Mouse (Mus musculus): ENCODE data around the gene Cyb5r4. TPM values are rescaled to one million over a fixed set of nuclear protein-coding genes. Genes with fewer than 3 reads are reported as not detected.

The Cyb5r4 gene
- polyA plus RNA-seq, 1 experiment, result 10.8 TPM

DNA sequence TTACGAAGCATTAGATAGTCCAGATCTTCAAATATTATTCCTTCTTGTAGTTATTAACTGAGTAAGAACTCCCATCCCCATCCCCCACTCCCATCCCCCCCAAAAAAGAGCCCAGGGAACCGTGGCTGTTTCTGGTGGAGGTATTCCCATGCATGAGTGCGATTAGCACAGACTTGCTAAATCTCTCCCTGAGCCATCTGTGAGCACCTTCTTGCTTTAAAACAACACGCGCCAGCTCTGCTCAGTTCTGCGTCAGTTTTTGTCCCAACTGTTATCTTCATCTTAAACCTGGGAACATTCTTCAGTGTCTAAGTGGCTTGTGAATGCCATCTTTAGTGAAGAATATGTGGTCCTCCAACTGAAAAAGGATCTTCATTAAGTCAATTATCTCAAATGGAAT lies 13.3 kb upstream of the Cyb5r4 start:
- TF ChIP-seq MAX (IDR thresholded peaks at IDR 0.05) (no peak), USF1 (IDR thresholded peaks at IDR 0.05; ENCODE audit: low read depth) (no peak), CTCF (IDR thresholded peaks at IDR 0.05; ENCODE audit: control insufficient read depth, insufficient read depth, insufficient read length) (no peak), FOSL1 (IDR thresholded peaks at IDR 0.05; ENCODE audit: insufficient read depth, low read length, poor library complexity, severe bottlenecking) (no peak), MYOD1 (IDR thresholded peaks at IDR 0.05; ENCODE audit: control insufficient read depth, insufficient read length, low read depth) (no peak), MYOG (IDR thresholded peaks at IDR 0.05; ENCODE audit: control insufficient read depth, extremely low read depth, insufficient read length) (no peak), CEBPB (IDR thresholded peaks at IDR 0.05; ENCODE audit: low read depth) (no peak)
- Histone ChIP-seq H3K79me2 (ENCODE audit: control insufficient read depth, insufficient read depth) (no peaks in the 10 kb centered on the region), H3K27me3 (ENCODE audit: control insufficient read depth, insufficient read depth, insufficient read length) (no peaks in the 10 kb centered on the region)

DNA sequence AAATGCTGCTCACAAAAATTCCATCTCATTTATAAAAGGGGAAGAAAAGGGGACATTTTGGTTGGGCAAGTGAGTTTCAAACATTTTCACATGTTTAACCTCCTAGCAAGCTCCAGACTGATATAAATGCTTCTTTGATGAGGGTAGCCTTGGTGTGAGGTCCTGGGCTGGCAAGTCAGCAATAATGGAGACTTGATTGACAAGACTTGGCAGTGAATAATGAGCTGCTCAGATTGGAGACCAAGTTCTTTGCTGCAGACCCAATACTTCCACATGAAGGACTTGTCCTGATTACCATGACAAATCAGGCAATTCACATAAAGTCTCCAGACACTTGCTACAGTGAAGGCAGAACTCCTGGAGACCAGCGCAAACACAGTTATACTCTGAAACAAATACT lies 12.9 kb upstream of the Cyb5r4 start:
- H3K79me3 ChIP-seq (ENCODE audit: low read depth), result no peaks in the 10 kb centered on the region
- no peak overlapping the region for H3ac ChIP-seq (ENCODE audit: control insufficient read depth, insufficient read length, low read depth)
- no peak overlapping the region for H3K4me3 ChIP-seq (ENCODE audit: insufficient read depth, poor library complexity, severe bottlenecking)
- no peaks in the 10 kb centered on the region for H3K27me3 ChIP-seq (ENCODE audit: control insufficient read depth, insufficient read depth, insufficient read length)
- H3K79me2 ChIP-seq (ENCODE audit: control insufficient read depth, insufficient read depth), result no peaks in the 10 kb centered on the region
- no peak for TF ChIP-seq MYOD1 (IDR thresholded peaks at IDR 0.05; ENCODE audit: control insufficient read depth, insufficient read length, low read depth)
- TF ChIP-seq MYOG (IDR thresholded peaks at IDR 0.05; ENCODE audit: control insufficient read depth, extremely low read depth, insufficient read length), result no peak
- no peak for TF ChIP-seq MAX (IDR thresholded peaks at IDR 0.05)
- no peak for TF ChIP-seq USF1 (IDR thresholded peaks at IDR 0.05; ENCODE audit: low read depth)
- TF ChIP-seq FOSL1 (IDR thresholded peaks at IDR 0.05; ENCODE audit: insufficient read depth, low read length, poor library complexity, severe bottlenecking), result no peak
- TF ChIP-seq CTCF (IDR thresholded peaks at IDR 0.05; ENCODE audit: control insufficient read depth, insufficient read depth, insufficient read length), result no peak
- no peak for TF ChIP-seq CEBPB (IDR thresholded peaks at IDR 0.05; ENCODE audit: low read depth)
- H3K36me3 ChIP-seq (ENCODE audit: control insufficient read depth, insufficient read depth), result no peaks in the 10 kb centered on the region

More for the DNA sequence above, 13.3 kb upstream of the Cyb5r4 start:
- Histone ChIP-seq H3ac (ENCODE audit: control insufficient read depth, insufficient read length, low read depth) (no peak overlapping the region), H3K4me3 (ENCODE audit: insufficient read depth, poor library complexity, severe bottlenecking) (no peak overlapping the region), H3K79me3 (ENCODE audit: low read depth) (no peaks in the 10 kb centered on the region), H3K36me3 (ENCODE audit: control insufficient read depth, insufficient read depth) (no peaks in the 10 kb centered on the region)

DNA sequence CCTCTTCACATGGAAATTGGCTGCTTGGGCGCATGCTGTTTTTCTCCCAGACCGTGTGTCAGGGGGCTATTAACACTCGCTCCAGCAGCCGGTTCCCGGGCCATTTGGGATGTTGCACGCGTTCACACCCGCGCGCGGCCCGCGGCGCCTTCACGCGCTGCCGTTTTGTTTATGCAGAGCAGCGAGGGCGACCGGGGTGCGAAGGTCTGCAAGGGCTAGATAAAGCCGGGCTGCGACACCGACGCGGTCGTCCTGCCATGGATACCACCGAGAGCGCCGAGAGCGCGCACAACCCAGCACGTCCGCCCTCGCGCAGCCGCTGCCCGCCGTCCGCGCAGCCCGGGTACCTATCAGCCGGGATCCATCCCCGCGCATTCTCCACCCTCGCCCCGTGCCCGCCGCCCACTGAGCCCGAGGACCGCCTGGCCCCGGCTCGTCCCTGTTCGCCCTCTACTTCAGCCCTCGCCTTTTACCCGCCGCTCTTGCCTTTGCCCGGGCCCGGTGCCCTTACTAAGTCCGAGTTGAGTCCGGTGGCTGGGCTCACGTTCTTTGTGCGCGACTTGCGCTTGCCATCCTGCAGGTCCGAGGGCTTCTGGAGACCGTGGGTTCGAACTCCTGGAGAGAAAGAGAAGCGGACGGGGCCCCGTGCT lies 6.4 kb upstream of the Cyb5r4 start, which contains the start of gene Ripply2:
Gene Ripply2, plus strand, starts transcription at position 250 of the 650 bp plus-strand sequence.
- Histone ChIP-seq H3K4me3 (ENCODE audit: insufficient read depth, poor library complexity, severe bottlenecking) (no peak within 1 kb of the TSS), H3K79me3 (ENCODE audit: low read depth) (no peaks in the 10 kb centered on the region), H3K79me2 (ENCODE audit: control insufficient read depth, insufficient read depth) (no peaks in the 10 kb centered on the region), H3K36me3 (ENCODE audit: control insufficient read depth, insufficient read depth) (no peaks in the 10 kb centered on the region), H3K27me3 (ENCODE audit: control insufficient read depth, insufficient read depth, insufficient read length) (peaks cover 14% of the 10 kb centered on the region), H3ac (ENCODE audit: control insufficient read depth, insufficient read length, low read depth) (no peak within 1 kb of the TSS)
- TF ChIP-seq MYOG (IDR thresholded peaks at IDR 0.05; ENCODE audit: control insufficient read depth, extremely low read depth, insufficient read length), result no peak
- no peak for TF ChIP-seq USF1 (IDR thresholded peaks at IDR 0.05; ENCODE audit: low read depth)
- no peak for TF ChIP-seq CEBPB (IDR thresholded peaks at IDR 0.05; ENCODE audit: low read depth)
- TF ChIP-seq CTCF (IDR thresholded peaks at IDR 0.05; ENCODE audit: control insufficient read depth, insufficient read depth, insufficient read length), result no peak
- TF ChIP-seq MYOD1 (IDR thresholded peaks at IDR 0.05; ENCODE audit: control insufficient read depth, insufficient read length, low read depth), result no peak
- TF ChIP-seq MAX (IDR thresholded peaks at IDR 0.05), result no peak
- no peak for TF ChIP-seq FOSL1 (IDR thresholded peaks at IDR 0.05; ENCODE audit: insufficient read depth, low read length, poor library complexity, severe bottlenecking)

DNA sequence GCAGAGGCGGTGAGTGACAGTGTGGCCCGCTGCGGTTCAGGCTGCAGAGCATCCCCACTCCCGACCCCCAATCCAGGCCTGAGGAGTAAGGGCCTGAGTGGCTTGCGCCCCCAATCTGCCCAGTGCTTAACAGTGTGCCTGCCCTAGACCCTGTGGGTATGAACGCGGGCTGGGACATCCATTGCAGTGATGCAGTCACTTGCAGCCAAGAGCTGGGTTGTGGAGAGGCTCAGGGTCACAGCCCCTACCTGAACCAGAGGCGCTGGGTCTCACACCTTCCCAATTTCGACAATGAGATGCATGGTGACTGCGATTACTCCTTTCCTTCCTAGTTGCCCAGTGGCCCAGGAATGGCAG lies 5.9 kb upstream of the Cyb5r4 start:
- no peak overlapping the region for H3ac ChIP-seq (ENCODE audit: control insufficient read depth, insufficient read length, low read depth)
- H3K4me3 ChIP-seq (ENCODE audit: insufficient read depth, poor library complexity, severe bottlenecking), result no peak overlapping the region
- H3K79me3 ChIP-seq (ENCODE audit: low read depth), result no peaks in the 10 kb centered on the region
- H3K36me3 ChIP-seq (ENCODE audit: control insufficient read depth, insufficient read depth), result no peaks in the 10 kb centered on the region
- H3K79me2 ChIP-seq (ENCODE audit: control insufficient read depth, insufficient read depth), result no peaks in the 10 kb centered on the region
- peaks cover 14% of the 10 kb centered on the region for H3K27me3 ChIP-seq (ENCODE audit: control insufficient read depth, insufficient read depth, insufficient read length)
- TF ChIP-seq CTCF (IDR thresholded peaks at IDR 0.05; ENCODE audit: control insufficient read depth, insufficient read depth, insufficient read length) (no peak), MAX (IDR thresholded peaks at IDR 0.05) (no peak), FOSL1 (IDR thresholded peaks at IDR 0.05; ENCODE audit: insufficient read depth, low read length, poor library complexity, severe bottlenecking) (no peak), MYOD1 (IDR thresholded peaks at IDR 0.05; ENCODE audit: control insufficient read depth, insufficient read length, low read depth) (no peak), MYOG (IDR thresholded peaks at IDR 0.05; ENCODE audit: control insufficient read depth, extremely low read depth, insufficient read length) (no peak), CEBPB (IDR thresholded peaks at IDR 0.05; ENCODE audit: low read depth) (no peak), USF1 (IDR thresholded peaks at IDR 0.05; ENCODE audit: low read depth) (no peak)

DNA sequence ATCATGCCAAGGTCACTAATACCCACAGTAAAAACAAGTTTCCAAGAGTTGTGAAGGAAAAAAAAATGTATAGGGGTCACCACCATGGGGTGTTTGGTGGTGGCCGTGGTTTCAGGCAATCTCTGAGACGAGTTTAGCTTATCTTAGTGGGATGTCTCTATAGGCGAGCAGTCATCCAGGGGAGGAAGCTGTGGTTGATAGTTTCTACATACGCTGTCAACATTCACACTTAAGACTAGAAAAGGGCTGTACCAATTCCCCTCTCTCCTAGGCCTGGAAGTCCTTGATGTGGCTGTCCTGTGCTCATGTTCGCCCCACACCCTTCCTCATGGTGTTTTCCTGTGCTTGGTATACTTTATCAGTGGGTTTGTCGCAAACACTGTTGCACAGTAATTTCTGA lies 4.0 kb downstream of the Cyb5r4 start:
- H3K79me2 ChIP-seq (ENCODE audit: control insufficient read depth, insufficient read depth), result peaks cover 14% of the 10 kb centered on the region
- no peaks in the 10 kb centered on the region for H3K36me3 ChIP-seq (ENCODE audit: control insufficient read depth, insufficient read depth)
- H3K27me3 ChIP-seq (ENCODE audit: control insufficient read depth, insufficient read depth, insufficient read length), result no peaks in the 10 kb centered on the region
- TF ChIP-seq FOSL1 (IDR thresholded peaks at IDR 0.05; ENCODE audit: insufficient read depth, low read length, poor library complexity, severe bottlenecking), result no peak
- no peak for TF ChIP-seq MAX (IDR thresholded peaks at IDR 0.05)
- no peak for TF ChIP-seq MYOD1 (IDR thresholded peaks at IDR 0.05; ENCODE audit: control insufficient read depth, insufficient read length, low read depth)
- no peak overlapping the region for H3K4me3 ChIP-seq (ENCODE audit: insufficient read depth, poor library complexity, severe bottlenecking)
- no peak overlapping the region for H3ac ChIP-seq (ENCODE audit: control insufficient read depth, insufficient read length, low read depth)
- H3K79me3 ChIP-seq (ENCODE audit: low read depth), result no peaks in the 10 kb centered on the region
